Mouse (Mus musculus): ENCODE data around the gene Cars.
"Not testable (repeated sequence)": the region's sequence is repeated elsewhere in the genome, so short reads cannot be mapped to it uniquely, and the experiment has no call there.

The Cars gene

GRCm38 (mm10) chr7:143599428-143600230 is at the start of gene Cars:
Cars (minus strand) TSS chr7:143600090.
- peak; percentile 92 to 94 for DNase-seq

GRCm38 (mm10) chr7:143649034-143649768 is 49.3 kb upstream of the Cars start, which contains the start of gene Tnfrsf22:
Tnfrsf22 (minus strand) TSS chr7:143649661.
- DNase-seq, result peak; percentile 70 to 75

GRCm38 (mm10) chr7:143643949-143644348 is 44.1 kb upstream of the Cars start:
- not testable (repeated sequence) for DNase-seq

DNA sequence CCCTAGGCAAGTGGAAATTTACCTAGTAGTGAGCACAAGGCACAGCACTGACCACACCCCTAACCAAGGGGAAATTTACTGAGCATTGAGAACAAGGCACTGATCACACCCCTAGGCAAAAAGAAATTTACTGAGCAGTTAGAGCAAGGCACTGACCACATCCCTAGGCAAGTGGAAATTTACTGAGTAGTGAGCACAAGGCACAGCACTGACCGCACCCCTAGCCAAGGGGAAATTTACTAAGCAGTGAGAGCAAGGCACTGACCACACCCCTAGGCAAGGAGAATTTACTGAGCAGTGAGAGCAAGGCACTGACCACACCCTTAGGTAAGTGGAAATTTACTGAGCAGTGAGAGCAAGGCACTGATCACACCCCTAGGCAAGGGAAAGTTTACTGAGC is 36.8 kb upstream of the Cars start:
- no peak for DNase-seq

GRCm38 (mm10) chr7:143631503-143631902 is 31.6 kb upstream of the Cars start:
- no peak for DNase-seq

DNA sequence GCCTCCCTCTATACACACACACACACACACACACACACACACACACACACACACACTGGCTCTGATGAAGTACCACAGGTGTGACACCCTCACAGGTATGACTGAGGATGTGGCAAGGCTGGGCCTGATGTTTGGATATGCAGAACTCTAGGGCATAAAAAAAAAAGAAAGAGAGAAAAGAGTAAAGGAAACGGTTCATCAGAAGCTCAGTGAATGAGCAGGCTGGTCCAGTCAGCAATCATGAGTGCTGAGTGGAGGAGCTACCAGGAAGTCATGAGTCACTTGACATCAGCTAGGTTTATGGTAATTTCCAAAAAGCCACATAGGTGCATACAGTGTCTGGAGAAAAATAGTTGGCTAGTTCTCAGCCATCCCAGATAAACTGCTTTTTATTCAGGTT is 29.6 kb upstream of the Cars start:
- DNase-seq, result no peak

GRCm38 (mm10) chr7:143628540-143628939 is 28.6 kb upstream of the Cars start, which contains the start of gene Tnfrsf26:
Tnfrsf26 (minus strand) TSS chr7:143628722.
- DNase-seq, result no peak

DNA sequence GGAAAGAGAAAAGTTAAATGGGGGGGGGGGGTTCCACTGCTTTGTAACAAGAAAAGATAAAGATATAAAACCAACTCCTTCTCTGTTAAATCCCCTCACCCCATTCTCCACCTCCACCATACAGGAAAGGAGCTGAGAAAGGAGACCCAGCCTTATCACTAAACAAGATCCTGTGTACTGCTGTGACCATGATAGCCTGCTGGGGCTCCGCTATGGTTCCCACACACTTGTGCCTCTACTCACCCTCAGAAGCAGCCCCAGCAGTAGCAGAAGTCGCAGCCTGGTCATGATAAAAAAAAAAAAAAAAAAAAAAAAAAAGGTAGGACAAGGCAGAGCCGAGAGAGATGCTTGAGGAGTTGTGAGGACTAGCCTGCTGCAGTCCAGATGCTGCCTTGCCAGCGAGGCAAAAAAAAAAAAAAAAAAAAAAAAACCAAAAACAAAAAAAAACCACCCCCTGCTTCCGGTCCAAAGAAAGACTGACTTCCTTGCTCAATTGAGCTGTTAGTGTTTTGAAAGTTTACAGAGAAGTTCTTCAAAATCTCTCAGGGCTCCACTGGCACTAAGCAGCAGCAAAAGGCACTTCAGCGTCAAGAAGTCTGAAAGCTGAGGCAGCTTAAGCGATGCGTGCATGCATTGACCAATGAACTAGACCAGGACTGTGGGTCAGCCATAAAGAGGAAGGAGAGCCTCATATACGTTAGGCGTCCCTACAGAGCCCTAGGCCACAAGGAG is 27.8 kb upstream of the Cars start:
- DNase-seq, result no peak

DNA sequence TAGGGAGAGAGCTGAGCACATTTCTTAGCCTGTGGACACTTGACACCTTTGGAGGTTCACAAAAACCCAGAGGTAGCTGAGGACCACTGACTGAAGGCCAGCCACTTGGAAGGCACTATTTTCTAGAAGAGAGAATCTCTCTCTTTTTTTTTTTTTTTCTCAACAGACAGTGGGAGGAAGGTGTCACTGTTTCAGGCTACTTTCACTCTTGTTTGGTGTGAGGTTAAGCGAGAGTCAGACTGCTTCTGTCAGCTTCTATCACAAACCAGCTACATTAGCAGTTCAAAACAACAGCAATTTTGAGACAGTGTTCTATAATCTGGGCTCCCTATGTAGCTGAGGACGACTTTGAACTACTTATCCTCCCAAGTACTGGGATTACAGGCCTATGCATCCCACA is 26.3 kb upstream of the Cars start:
- no peak for DNase-seq

DNA sequence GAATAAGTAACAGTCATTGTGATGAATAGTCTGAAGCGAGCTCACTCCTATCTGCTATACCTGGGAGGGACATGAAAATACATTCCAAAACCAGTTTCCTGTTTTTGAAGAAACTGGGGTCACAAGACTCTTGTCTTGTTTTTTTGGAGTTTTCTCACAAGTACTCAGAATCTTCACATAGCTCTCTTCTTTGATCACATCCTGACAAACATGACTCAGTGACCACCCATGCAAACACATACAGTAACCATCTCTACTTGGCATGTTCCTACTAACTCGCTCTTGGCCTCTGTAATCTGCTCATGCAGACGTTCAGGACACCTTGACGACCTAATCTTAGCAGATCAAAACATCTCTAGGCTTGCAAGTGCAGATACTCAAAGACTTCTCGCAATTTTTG is 25.3 kb upstream of the Cars start:
- DNase-seq, result no peak

DNA sequence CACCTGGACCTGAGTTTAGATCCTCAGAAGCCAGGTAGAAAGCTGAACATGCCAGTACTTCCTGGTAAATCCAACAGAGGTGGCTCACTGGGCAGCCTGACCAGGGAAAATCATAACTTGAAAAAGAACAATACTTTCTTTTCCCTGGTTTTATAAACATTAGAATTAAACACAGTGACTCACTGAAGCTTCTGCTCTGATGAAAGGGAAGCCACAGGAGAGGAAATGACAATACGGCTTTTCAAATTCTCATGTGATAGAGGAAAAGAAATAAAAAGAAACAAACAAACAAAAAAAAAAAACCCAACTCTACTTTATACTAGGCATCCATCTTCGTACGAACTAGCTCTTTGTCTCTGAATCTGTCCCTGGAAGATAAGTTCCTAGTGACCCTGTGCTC is 24.7 kb upstream of the Cars start:
- DNase-seq, result no peak

DNA sequence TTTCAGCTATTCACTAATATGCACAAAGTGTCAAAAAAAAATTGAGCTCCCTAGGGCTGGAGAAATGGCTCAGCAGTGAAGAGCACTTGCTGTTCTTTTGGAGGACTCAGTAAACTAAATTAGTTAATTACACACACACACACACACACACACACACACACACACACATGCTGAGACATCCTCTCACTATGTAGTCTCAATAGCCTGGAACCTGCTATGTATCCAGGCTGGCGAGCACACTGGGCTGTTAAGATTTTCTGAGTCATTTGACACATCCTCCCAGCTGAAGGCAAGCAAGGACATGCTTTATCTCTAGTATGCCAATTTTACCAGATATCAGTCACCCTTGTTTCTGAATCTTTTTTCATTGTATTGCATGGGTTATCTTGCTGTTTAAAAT is 21.1 kb upstream of the Cars start:
- DNase-seq, result peak in 1 of 2 experiments; percentile 11

DNA sequence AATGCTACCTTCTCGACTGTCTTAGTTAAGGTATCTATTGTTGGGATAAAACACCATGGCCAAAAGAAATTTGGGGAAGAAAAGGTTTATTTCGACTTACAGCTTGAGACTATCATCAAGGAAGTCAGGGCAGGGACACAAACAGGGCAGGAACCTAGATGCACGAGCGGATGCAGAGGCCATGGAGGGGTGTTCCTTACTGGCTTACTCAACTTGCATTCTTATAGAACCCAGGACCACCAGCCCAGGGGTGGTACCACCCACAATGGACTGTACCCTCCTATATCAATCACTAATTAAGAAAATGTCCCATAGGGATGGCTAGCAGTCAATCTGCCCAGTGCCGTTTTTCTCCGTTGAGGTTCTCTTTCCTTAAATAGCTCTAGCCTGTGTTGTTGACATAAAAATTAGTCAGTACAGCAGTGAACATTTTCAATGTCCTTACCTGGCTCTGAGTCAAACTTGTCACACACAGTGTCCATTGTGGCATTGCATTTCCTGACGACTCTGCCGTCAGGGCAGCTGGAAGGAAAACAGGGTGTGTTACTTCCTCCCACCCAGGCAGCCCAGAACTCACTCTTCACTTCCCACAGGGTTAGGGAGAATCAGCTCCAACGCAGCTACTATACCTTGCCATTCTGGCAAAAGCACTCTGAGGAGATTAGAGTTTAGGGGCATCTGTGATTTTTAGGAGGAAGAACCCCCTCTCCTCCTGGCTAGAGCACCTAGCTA is 14.7 kb upstream of the Cars start:
- DNase-seq, result no peak

DNA sequence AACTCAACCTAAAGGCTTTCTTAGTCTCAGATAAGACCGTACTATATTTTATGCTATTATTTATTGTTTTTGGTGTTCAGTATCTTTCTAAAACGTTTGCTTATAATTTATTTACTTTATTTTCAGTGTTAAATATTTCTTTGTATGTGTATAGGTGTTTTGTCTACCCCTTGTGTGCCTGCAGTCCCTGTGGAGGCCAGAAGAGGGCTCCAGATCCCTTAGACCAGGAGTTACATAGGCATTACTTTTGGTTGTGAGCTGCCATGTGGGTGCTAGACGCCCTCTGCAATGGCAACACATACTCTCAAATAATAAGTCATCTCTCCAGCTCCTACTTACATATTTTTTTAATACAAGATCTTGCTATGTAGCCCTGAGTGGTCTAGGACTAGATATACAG is 12.3 kb upstream of the Cars start:
- no peak for DNase-seq

DNA sequence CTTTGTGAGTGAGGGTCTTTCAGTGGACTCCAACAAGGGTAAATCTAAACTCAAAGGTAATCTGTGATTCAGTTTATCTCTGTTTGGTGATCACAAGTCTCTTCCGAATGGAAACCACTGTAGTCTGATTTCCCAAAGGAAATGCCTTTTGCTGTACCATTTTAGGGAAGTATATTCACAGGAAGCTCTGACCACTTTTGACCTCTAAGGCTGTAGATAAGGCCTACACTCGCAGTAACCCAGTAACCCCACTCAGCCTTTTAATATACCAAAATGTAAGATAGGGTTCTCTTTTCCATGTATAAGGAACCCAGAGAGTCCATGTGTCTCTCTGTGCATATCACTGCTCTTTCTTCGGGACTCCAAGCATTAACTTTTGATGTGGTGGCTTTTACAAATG is 5.4 kb upstream of the Cars start:
- no peak for DNase-seq

GRCm38 (mm10) chr7:143604889-143605288 is 5.0 kb upstream of the Cars start:
- no peak for DNase-seq

- DNase-seq, result no peak
Measured at GRCm38 (mm10) chr7:143601705-143602104, 1.8 kb upstream of the Cars start.

DNA sequence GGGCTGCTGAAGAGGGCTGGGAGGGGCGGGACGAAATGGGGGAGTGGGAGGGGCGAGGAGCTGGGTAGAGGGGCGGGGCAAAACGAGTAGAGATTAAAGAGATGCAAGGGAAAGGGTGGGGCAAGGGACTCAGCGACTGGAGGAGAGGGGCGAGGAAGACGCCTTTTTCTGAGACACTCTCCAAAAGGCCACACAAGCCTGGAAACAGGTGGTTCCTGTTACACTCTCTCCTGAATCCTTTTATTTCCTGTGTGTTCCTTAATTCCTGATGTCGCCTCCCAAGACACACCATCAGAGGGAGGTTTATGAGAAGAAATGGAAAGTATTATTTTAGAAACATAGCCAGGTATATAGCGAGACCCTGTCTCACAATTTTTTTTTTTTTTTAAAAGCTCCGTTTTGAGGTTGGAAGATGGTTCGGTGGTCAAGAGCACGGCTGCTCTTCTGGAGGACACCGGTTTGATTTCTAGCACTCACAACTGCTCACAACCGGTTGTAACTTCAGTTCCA is 396 bp upstream of the Cars start:
- DNase-seq, result no peak

- DNase-seq, result peak in 1 of 2 experiments; percentile 26
Measured at GRCm38 (mm10) chr7:143594865-143595264, 5.0 kb downstream of the Cars start.

DNA sequence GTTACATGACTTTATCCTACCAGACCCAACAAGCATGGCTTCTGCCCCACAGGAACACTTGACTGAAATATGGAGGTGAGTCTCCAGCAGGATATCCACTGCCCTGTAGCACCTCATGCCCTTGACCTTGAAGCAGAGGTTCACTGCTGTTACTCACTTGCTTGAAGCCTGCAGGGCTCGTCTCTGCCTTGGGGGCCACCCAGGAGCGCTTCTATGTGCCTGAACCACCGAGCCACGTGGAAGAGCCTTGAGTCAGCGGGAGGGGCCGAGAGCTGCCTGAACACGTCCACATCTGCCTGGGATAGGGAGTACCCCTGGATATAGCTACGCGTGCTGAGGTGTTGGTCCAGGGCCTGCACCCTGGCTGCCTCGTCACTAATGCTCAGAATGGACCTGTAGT is 7.6 kb downstream of the Cars start:
- DNase-seq, result no peak

GRCm38 (mm10) chr7:143588006-143588405 is 11.9 kb downstream of the Cars start:
- peak; percentile 41 to 48 for DNase-seq

DNA sequence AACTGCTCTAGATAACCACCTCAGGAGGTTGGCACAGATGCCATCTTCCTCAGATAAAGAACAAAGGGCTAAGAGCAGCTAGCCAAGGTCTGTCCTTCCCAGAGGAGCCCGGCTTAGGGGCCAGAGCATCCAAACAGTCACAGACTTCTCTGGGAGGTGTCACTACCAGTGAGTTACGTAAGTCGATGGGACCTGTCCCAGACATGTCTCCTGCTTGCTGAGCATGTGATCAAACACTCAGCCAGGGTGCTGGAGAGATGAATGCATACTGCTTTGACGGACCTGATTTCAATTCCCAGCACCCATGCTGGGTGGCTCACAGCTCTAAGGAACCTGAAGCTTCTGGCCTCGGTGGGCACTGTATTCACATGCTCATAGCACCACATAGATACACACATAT is 12.3 kb downstream of the Cars start:
- DNase-seq, result no peak

All from cerebellum, postnatal 14 days (tissue).